Mouse (Mus musculus) kidney, adult 2 months (tissue): ENCODE measurements around the gene Zc3h4.
A peak's percentile ranks its signal among the peaks of the same experiment; 100 is the strongest.

Experiments
- CTCF ChIP-seq: fragments of 200-500 bp; conservative IDR thresholded peaks from 2 replicates; pipeline ENCODE4 v1.5.1; 2011; ENCODE audit warnings: low read depth, mild to moderate bottlenecking, control low read depth, low read length, moderate library complexity, mixed read lengths; ENCODE audit not compliant: insufficient read depth, insufficient read length
- POLR2A ChIP-seq: fragments of 200-500 bp; IDR thresholded peaks from one replicate; pipeline ENCODE4 v1.6.1; 2011; ENCODE audit warnings: low read depth, low read length, control low read depth

DNA sequence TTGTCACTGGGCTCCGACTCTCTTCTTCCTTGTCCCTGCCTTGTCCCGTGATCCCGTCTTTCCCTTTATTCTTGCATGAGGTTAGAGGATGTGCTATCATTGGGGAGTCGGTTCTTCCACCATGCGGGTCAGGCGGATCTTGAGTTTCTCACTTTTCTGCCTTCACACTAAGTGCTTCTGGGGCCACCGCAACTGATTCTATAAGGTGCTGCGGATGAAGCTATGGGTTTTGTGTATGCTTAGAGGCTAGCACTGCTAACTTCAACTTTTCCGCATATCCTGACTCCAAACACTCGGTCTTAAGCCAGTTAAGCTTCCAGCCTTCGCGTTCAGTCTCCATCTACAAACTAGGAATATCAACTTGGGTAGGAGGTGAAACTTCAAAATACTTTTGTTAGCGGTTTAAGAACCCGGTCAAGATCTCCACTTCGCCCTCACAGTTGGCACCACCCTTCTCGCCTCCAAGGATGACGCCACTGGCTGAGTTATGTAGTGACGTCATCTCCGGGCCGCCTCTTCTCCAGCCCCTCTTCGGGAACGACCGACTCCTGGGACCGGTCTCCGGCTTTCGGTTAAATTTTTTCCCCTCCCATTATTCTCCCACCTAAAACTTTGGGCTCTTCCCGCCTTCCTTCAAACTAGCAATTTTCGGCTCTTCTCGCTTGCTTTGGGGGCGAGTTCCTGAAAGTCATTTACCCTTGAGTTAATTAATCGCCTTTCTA lies 1.5 kb upstream of the Zc3h4 start:
- peak; percentile 75 for TF ChIP-seq POLR2A
- TF ChIP-seq CTCF = no peak
